Mouse (Mus musculus) CH12.LX (cell line): ENCODE measurements at regions not wholly inside any gene's neighbourhood (a gene's known extent, or its start where the extent isn't known, plus 50 kb on each side); places are given as distances from the start of the nearest gene placed in this dataset.

Experiments
- DNase-seq: peaks from one replicate; pipeline ENCODE4 v3.0.0-alpha.2; 2013; ENCODE audit errors: extremely low read depth
- H3K27ac ChIP-seq: 2 replicates; pipeline ENCODE4 v1.5.1; 2012; ENCODE audit warnings: low read depth, mild to moderate bottlenecking, control low read depth, moderate library complexity; ENCODE audit not compliant: insufficient read depth
- H3K27me3 ChIP-seq: replicated peaks from 2 replicates; pipeline ENCODE3; 2012; ENCODE audit warnings: inconsistent platforms
- H3K36me3 ChIP-seq, 2 experiments: replicated peaks in 1 of 2; 2 replicates each; pipeline versions ENCODE3 to v1.6.1; 2012; ENCODE audit warnings: inconsistent platforms in 1 of 2, low read length in 1 of 2, mild to moderate bottlenecking in 1 of 2, mixed read lengths in 1 of 2, moderate library complexity in 1 of 2; ENCODE audit not compliant: control insufficient read depth in 1 of 2, insufficient read depth in 1 of 2
- H3K4me1 ChIP-seq, 2 experiments: 2 replicates each; pipeline ENCODE4 v1.6.1; 2012; ENCODE audit warnings: inconsistent platforms in 1 of 2, moderate library complexity in 1 of 2; ENCODE audit not compliant: insufficient read depth in 2 of 2, control insufficient read depth in 1 of 2
- H3K4me2 ChIP-seq: 2 replicates; pipeline ENCODE4 v1.6.1; 2012; ENCODE audit warnings: low read depth, mild to moderate bottlenecking, control low read depth; ENCODE audit not compliant: poor library complexity, insufficient read depth, severe bottlenecking
- H3K4me3 ChIP-seq, 3 experiments: fragments of 150-350 bp in 1 of 3; sonication (generic) in 1 of 3; replicated peaks in 1 of 3; 2 replicates each; pipeline versions ENCODE3 to v1.5.1; 2011 to 2012; ENCODE audit warnings: low read depth in 2 of 3, low read length in 2 of 3, mild to moderate bottlenecking in 2 of 3, moderate library complexity in 2 of 3, control low read depth in 1 of 3, improper control_type of control experiment in 1 of 3, inconsistent platforms in 1 of 3, mixed read lengths in 1 of 3; ENCODE audit not compliant: poor library complexity in 1 of 3
- H3K79me2 ChIP-seq: replicated peaks from 2 replicates; pipeline ENCODE4 v1.6.1; 2012; ENCODE audit warnings: mild to moderate bottlenecking, moderate library complexity; ENCODE audit not compliant: control insufficient read depth, poor library complexity, insufficient read depth, severe bottlenecking; ENCODE audit errors: extremely low read depth
- H3K9ac ChIP-seq: 2 replicates; pipeline ENCODE4 v1.6.1; 2012; ENCODE audit warnings: low read depth, mild to moderate bottlenecking, control low read depth, moderate library complexity; ENCODE audit not compliant: insufficient read depth
- H3K9me3 ChIP-seq: replicated peaks from 2 replicates; pipeline ENCODE3; 2012; ENCODE audit warnings: low read length, inconsistent platforms, mixed read lengths
- BHLHE40 ChIP-seq: IDR thresholded peaks from 2 replicates; pipeline ENCODE4 v1.6.1; 2011; ENCODE audit warnings: mild to moderate bottlenecking, low read depth, low read length, improper control_type of control experiment
- CHD1 ChIP-seq: IDR thresholded peaks from 2 replicates; pipeline ENCODE4 v1.6.1; 2012; ENCODE audit warnings: low read depth, low read length, improper control_type of control experiment, inconsistent platforms
- CHD2 ChIP-seq: IDR thresholded peaks from 2 replicates; pipeline ENCODE4 v1.6.1; 2011; ENCODE audit warnings: low read length, improper control_type of control experiment
- CTCF ChIP-seq, 2 experiments: IDR thresholded peaks in 1 of 2; conservative IDR thresholded peaks in 1 of 2; 2 replicates each; pipeline ENCODE4 v1.5.1; 2011 to 2012; ENCODE audit warnings: low read depth in 2 of 2, low read length in 2 of 2, improper control_type of control experiment in 1 of 2, inconsistent platforms in 1 of 2, mild to moderate bottlenecking in 1 of 2, moderate library complexity in 1 of 2
- E2F4 ChIP-seq: IDR thresholded peaks from 2 replicates; pipeline ENCODE4 v1.6.1; 2011; ENCODE audit warnings: low read depth, low read length, improper control_type of control experiment; ENCODE audit not compliant: insufficient replicate concordance
- ELF1 ChIP-seq: IDR thresholded peaks from 2 replicates; pipeline ENCODE4 v1.6.1; 2014; ENCODE audit warnings: low read depth, mild to moderate bottlenecking, inconsistent platforms, low read length, improper control_type of control experiment
- EP300 ChIP-seq: IDR thresholded peaks from 2 replicates; pipeline ENCODE4 v1.6.1; 2011; ENCODE audit warnings: low read length, improper control_type of control experiment
- ETS1 ChIP-seq: conservative IDR thresholded peaks from 2 replicates; pipeline ENCODE4 v1.6.1; 2012; ENCODE audit warnings: low read depth, mild to moderate bottlenecking, inconsistent platforms, low read length, improper control_type of control experiment, moderate library complexity
- GABPA ChIP-seq: IDR thresholded peaks from 2 replicates; pipeline ENCODE4 v1.6.1; 2012; ENCODE audit warnings: low read depth, low read length, improper control_type of control experiment, inconsistent platforms; ENCODE audit not compliant: insufficient replicate concordance
- HCFC1 ChIP-seq: IDR thresholded peaks from 2 replicates; pipeline ENCODE4 v1.6.1; 2012; ENCODE audit warnings: low read depth, mild to moderate bottlenecking, inconsistent platforms, low read length, improper control_type of control experiment
- IRF4 ChIP-seq: IDR thresholded peaks from 2 replicates; pipeline ENCODE4 v1.6.1; 2014; ENCODE audit warnings: low read depth, mild to moderate bottlenecking, inconsistent platforms, low read length, improper control_type of control experiment
- JUN ChIP-seq: IDR thresholded peaks from 2 replicates; pipeline ENCODE4 v1.6.1; 2011; ENCODE audit warnings: low read depth, mild to moderate bottlenecking, low read length, improper control_type of control experiment, moderate library complexity; ENCODE audit not compliant: insufficient read depth
- JUND ChIP-seq: conservative IDR thresholded peaks from 2 replicates; pipeline ENCODE4 v1.6.1; 2011; ENCODE audit warnings: low read depth, low read length, improper control_type of control experiment
- KAT2A ChIP-seq: IDR thresholded peaks from 2 replicates; pipeline ENCODE4 v1.6.1; 2012; ENCODE audit warnings: low read length, improper control_type of control experiment, inconsistent platforms; ENCODE audit not compliant: insufficient replicate concordance
- MAFK ChIP-seq: IDR thresholded peaks from 2 replicates; pipeline ENCODE4 v1.6.1; 2011; ENCODE audit warnings: low read length, improper control_type of control experiment; ENCODE audit not compliant: insufficient replicate concordance
- MAX ChIP-seq: IDR thresholded peaks from 2 replicates; pipeline ENCODE4 v1.6.1; 2011; ENCODE audit warnings: low read length, improper control_type of control experiment
- MAZ ChIP-seq: IDR thresholded peaks from 2 replicates; pipeline ENCODE4 v1.6.1; 2012; ENCODE audit warnings: low read depth, mild to moderate bottlenecking, inconsistent platforms, low read length, improper control_type of control experiment, moderate library complexity
- MXI1 ChIP-seq: IDR thresholded peaks from 2 replicates; pipeline ENCODE4 v1.6.1; 2011; ENCODE audit warnings: mild to moderate bottlenecking, low read depth, low read length, improper control_type of control experiment
- MYC ChIP-seq: IDR thresholded peaks from 2 replicates; pipeline ENCODE4 v1.6.1; 2011; ENCODE audit warnings: low read depth, mild to moderate bottlenecking, improper control_type of control experiment, low read length
- NELFE ChIP-seq: IDR thresholded peaks from 2 replicates; pipeline ENCODE4 v1.6.1; 2011; ENCODE audit warnings: low read depth, low read length, improper control_type of control experiment
- NRF1 ChIP-seq: IDR thresholded peaks from 2 replicates; pipeline ENCODE4 v1.6.1; 2014; ENCODE audit warnings: low read depth, mild to moderate bottlenecking, inconsistent platforms, low read length, improper control_type of control experiment, moderate library complexity
- PAX5 ChIP-seq: IDR thresholded peaks from 2 replicates; pipeline ENCODE4 v1.6.1; 2012; ENCODE audit warnings: low read length, inconsistent platforms, mixed read lengths
- POLR2A ChIP-seq: IDR thresholded peaks from 2 replicates; pipeline ENCODE4 v1.6.1; 2011; ENCODE audit warnings: low read depth, mild to moderate bottlenecking, improper control_type of control experiment, low read length
- POLR2AphosphoS2 ChIP-seq: IDR thresholded peaks from 2 replicates; pipeline ENCODE4 v1.6.1; 2011; ENCODE audit warnings: low read depth, low read length, improper control_type of control experiment
- RAD21 ChIP-seq: IDR thresholded peaks from 2 replicates; pipeline ENCODE4 v1.6.1; 2011; ENCODE audit warnings: low read depth, mild to moderate bottlenecking, low read length, improper control_type of control experiment, moderate library complexity
- RCOR1 ChIP-seq: conservative IDR thresholded peaks from 2 replicates; pipeline ENCODE4 v1.6.1; 2012; ENCODE audit warnings: low read depth, mild to moderate bottlenecking, inconsistent platforms, low read length, improper control_type of control experiment
- SIN3A ChIP-seq: IDR thresholded peaks from 2 replicates; pipeline ENCODE4 v1.6.1; 2012; ENCODE audit warnings: low read length, improper control_type of control experiment, inconsistent platforms
- SMC3 ChIP-seq: IDR thresholded peaks from 2 replicates; pipeline ENCODE4 v1.6.1; 2011; ENCODE audit warnings: low read depth, low read length, improper control_type of control experiment
- TBP ChIP-seq: conservative IDR thresholded peaks from 2 replicates; pipeline ENCODE4 v1.6.1; 2011; ENCODE audit warnings: low read depth, low read length, improper control_type of control experiment
- TCF12 ChIP-seq: IDR thresholded peaks from 2 replicates; pipeline ENCODE4 v1.6.1; 2014; ENCODE audit warnings: low read depth, mild to moderate bottlenecking, inconsistent platforms, low read length, improper control_type of control experiment
- UBTF ChIP-seq: IDR thresholded peaks from 2 replicates; pipeline ENCODE4 v1.6.1; 2012; ENCODE audit warnings: low read depth, mild to moderate bottlenecking, inconsistent platforms, low read length, improper control_type of control experiment, moderate library complexity
- USF1 ChIP-seq: IDR thresholded peaks from 2 replicates; pipeline ENCODE4 v1.6.1; 2014; ENCODE audit warnings: low read depth, mild to moderate bottlenecking, inconsistent platforms, low read length, improper control_type of control experiment
- USF2 ChIP-seq: conservative IDR thresholded peaks from 2 replicates; pipeline ENCODE4 v1.6.1; 2011; ENCODE audit warnings: low read depth, low read length, improper control_type of control experiment
- ZC3H11A ChIP-seq: IDR thresholded peaks from 2 replicates; pipeline ENCODE4 v1.6.1; 2012; ENCODE audit warnings: low read depth, mild to moderate bottlenecking, inconsistent platforms, low read length, improper control_type of control experiment
- ZKSCAN1 ChIP-seq: IDR thresholded peaks from 2 replicates; pipeline ENCODE4 v1.6.1; 2012; ENCODE audit warnings: low read depth, inconsistent platforms, low read length, improper control_type of control experiment, borderline replicate concordance
- ZMIZ1 ChIP-seq: IDR thresholded peaks from 2 replicates; pipeline ENCODE4 v1.6.1; 2012; ENCODE audit warnings: low read depth, mild to moderate bottlenecking, inconsistent platforms, low read length, improper control_type of control experiment
- ZNF384 ChIP-seq: IDR thresholded peaks from 2 replicates; pipeline ENCODE4 v1.6.1; 2012; ENCODE audit warnings: low read depth, low read length, improper control_type of control experiment, inconsistent platforms
- dilution Hi-C: fragments of 300-500 bp; cut with MboI; formaldehyde crosslinking; loops from 2 replicates; pipeline ENCODE4 v1.14.3; 2020; ENCODE audit warnings: low sequenced_read_pairs; ENCODE audit not compliant: extremely low pct_unique_long_range_greater_than_20kb, extremely low pct_ligation_motif_present
- in situ Hi-C: fragments of 300-500 bp; cut with MboI; formaldehyde crosslinking; loops from 3 replicates; pipeline ENCODE4 v1.14.3; 2019; ENCODE audit warnings: low sequenced_read_pairs, low pct_ligation_motif_present, low pct_unique_long_range_greater_than_20kb, mixed read lengths

GRCm38 (mm10) chr17:83276000-83276891 is 61.2 kb downstream of the Pkdcc start:
- dilution Hi-C loops (no loop called here), in situ Hi-C loops (loop anchor here (5.0 to 10.0 kb wide), 7 partner anchors 61 to 589 kb away; partner anchors contain the start of gene Kcng3)
- H3K4me3 ChIP-seq = peak overlapping the region; percentile 68 to 89 (median 70)
- H3K9me3 ChIP-seq = no peaks in the 10 kb centered on the region
- H3K79me2 ChIP-seq = no peaks in the 10 kb centered on the region
- peak; percentile 69 for DNase-seq
- peaks cover 18 to 52% of the 10 kb centered on the region in 2 experiments for H3K4me1 ChIP-seq
- peak overlapping the region; percentile 87 for H3K9ac ChIP-seq
- H3K27me3 ChIP-seq = no peaks in the 10 kb centered on the region
- peak overlapping the region; percentile 59 for H3K4me2 ChIP-seq
- H3K27ac ChIP-seq = peak overlapping the region; percentile 98
- peaks cover 0 to 7% of the 10 kb centered on the region in 2 experiments for H3K36me3 ChIP-seq
- TF ChIP-seq MAZ (0 out of 2 replicates have a peak, but pooled peaks have one; percentile 51), JUN (no peak), ETS1 (no peak), ELF1 (peak; percentile 43), ZC3H11A (no peak), CTCF (conservative IDR thresholded peaks at IDR 0.05 in 1 of 2, IDR thresholded peaks at IDR 0.05 in 1 of 2; ENCODE audit: low read depth in 2 of 2, low read length in 2 of 2) (no peak; a peak in 1 of 4 replicates), IRF4 (peak; percentile 57; the same call in 1 of the 2 replicates), TBP (peak; percentile 56; the same call in 1 of the 2 replicates), MAFK (no peak), NELFE (peak; percentile 76), USF2 (no peak), MYC (peak; percentile 71; the same call in 1 of the 2 replicates), ZMIZ1 (peak; percentile 85), PAX5 (no peak), RCOR1 (0 out of 2 replicates have a peak, but pooled peaks have one; percentile 44), HCFC1 (peak; percentile 42; the same call in 1 of the 2 replicates), MAX (peak; percentile 75), RAD21 (no peak), SIN3A (peak; percentile 79; the same call in 1 of the 2 replicates), NRF1 (no peak), MXI1 (peak; percentile 63; the same call in 1 of the 2 replicates), POLR2A (peak; percentile 82), UBTF (no peak; the same call in 1 of the 2 replicates), SMC3 (no peak), KAT2A (0 out of 2 replicates have a peak, but pooled peaks have one; percentile 57), USF1 (no peak), EP300 (0 out of 2 replicates have a peak, but pooled peaks have one; percentile 23), TCF12 (peak; percentile 74), POLR2AphosphoS2 (0 out of 2 replicates have a peak, but pooled peaks have one; percentile 40), E2F4 (no peak), BHLHE40 (no peak), ZKSCAN1 (no peak), JUND (no peak), GABPA (no peak), ZNF384 (no peak), CHD1 (no peak), CHD2 (peak; percentile 21; the same call in 1 of the 2 replicates)
